Mouse (Mus musculus) retina, postnatal 1 day (tissue): ENCODE measurements around the gene Ubqln1.

Source experiments
- DNase-seq: peaks from one replicate; pipeline ENCODE4 v3.0.0-alpha.2; 2012

The Ubqln1 gene

DNA sequence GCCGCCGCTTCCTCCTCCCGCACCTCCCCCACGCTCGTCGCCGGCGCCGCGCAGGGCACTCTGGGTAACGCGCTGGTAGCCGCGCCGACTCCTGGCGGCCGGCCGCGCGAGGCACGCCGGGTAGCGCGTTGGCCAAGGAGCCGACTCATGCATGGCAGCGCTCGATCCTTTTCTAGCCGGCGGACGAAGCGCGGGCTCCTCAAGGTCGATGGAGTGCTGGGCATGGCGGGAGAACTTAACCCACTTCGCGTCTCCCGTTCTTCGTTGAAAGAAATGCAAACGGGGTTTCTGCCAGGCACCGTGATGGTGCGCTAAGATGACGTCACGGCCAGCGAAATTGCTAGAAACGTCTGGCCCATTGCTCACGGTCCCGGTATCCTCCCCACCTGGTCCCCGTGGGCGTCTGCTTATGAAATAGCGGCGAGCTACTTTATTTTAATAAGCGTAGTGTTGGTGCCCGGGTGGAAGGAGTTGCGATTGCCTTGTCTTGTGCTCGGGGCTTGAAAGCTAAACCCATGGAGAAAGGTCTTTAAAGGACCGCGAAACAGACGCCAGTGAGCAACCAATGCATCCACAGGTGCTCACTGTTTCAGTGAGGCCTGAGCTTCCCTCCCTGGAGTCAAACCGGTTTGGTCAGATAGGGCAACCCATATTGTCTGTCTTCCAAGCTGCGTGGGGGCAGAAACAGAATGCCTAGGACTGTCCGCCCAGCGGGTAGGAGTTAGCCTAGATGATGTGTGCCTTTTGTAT lies at the start of gene Ubqln1:
Ubqln1 (minus strand) TSS at position 62 of the 750 bp plus-strand sequence.
- DNase-seq: peak; percentile 93

DNA sequence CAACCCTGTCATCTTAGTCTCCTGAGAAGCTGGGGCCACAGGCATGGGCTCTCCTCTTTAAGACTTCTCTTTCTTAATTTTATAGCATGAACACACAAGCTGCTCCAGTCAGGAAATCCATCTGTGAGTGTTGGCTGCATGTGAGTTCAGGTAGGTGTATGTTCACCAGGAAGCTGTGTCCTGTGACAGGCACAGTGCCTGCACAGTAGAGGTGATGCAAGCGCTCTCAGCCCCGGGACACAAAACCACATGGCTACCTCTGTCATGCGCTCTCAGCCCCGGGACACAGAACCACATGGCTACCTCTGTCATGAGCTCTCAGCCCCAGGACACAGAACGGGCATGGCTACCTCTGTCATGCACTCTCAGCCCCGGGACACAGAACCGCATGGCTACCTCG lies 48.1 kb upstream of the Ubqln1 start:
- DNase-seq: no peak

DNA sequence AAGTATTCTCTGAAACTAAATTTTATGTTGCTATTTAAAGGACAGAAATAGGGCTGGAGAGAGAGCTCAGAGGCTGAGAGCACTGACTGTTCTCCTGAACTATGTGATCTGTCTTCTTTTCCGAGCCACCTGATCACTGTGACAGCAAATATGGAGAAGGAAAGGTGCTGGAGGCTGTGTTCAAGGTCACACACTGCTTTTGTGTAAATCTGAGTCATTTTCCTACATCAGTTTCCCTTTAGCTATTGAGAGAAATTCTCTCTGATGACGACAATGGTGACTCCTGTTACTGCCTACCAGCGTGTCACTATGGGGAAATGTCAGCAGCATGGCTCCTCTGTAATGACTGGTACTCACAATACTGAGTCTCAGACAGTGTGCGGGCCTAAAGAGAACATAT lies 46.2 kb upstream of the Ubqln1 start:
- no peak for DNase-seq

DNA sequence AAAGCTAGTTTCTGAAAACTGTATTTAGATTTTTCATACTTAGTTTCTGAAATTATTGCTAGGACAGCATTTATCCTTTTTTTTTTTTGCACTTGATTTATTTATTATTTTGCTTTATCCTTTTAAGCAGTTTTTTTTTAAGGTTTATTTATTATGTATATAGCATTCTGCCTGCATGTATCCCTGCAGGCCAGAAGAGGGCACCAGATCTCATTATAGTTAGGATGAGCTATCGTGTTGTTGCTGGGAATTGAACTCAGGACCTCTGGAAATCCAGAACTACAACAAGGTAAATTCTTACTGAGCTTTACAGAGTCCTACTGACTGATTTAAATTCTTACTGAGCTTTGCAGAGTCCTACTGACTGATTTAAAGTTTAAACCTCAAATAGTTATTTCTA lies 37.8 kb upstream of the Ubqln1 start:
- DNase-seq: no peak

DNA sequence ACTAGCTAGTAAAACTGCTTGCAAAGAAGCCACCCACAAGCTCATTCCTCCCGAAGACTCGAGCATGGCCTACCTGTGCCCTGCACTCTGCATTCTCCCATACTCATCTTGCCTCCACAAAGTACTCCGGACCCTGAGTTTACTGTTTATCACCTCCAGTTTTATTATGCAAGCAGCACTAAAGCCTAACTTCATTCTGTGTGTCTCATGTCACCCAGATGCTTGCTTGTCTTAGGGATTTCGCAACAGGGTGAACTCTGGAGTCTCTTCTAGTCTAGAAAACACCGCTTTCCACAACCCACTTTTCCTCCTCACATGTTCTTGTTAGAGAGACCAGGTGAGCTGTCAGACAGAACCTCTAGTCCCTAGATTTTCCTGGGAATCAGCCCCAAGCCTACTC lies 33.5 kb upstream of the Ubqln1 start:
- no peak for DNase-seq

GRCm38 (mm10) chr13:58236536-58236935 lies 21.1 kb upstream of the Ubqln1 start:
- no peak for DNase-seq

- DNase-seq: peak; percentile 57
These were observed 17.2 kb upstream of the Ubqln1 start for GRCm38 (mm10) chr13:58232611-58233010.

GRCm38 (mm10) chr13:58232070-58232469 lies 16.6 kb upstream of the Ubqln1 start:
- no peak for DNase-seq

DNA sequence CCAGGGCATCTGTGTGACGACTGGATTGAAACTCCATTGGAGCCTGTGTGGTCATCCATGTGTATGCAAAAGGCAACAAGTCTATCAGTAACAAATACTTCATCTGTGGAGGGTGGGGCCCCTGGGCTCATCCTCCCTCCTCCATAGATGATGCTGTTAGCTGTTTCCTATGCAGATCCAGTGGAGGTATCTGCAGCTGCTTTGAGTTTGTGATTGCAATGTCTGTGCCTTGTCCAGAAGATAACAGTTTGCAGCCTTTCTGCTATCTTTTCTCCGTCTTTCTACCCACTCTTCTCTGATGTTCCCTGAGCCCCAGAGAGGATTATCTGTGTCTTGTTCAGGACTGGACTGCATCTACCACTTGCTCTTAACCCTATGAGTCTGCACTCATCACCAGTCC lies 13.2 kb upstream of the Ubqln1 start:
- no peak for DNase-seq

GRCm38 (mm10) chr13:58225694-58226093 lies 10.2 kb upstream of the Ubqln1 start:
- DNase-seq: no peak

DNA sequence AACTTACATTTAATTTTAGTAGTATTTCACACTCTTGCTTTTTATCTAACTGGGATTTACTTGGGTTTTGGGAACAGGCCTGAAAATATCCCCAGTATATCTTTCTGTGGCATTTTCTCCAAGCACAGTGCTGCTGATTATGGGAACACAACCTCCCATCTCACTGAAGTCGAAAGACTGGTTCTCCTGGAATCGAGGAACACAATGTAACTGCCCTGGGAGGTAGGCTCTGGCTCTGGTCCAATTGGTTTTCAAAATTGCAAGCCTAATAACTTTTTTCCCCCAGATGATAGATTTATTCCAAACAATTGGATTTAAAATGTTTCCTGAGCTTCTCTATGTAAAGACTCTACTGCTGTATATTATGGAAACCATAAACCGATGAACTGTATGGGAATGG lies 4.8 kb upstream of the Ubqln1 start:
- DNase-seq: no peak

GRCm38 (mm10) chr13:58217536-58217935 lies 2.1 kb upstream of the Ubqln1 start:
- no peak for DNase-seq

- DNase-seq: no peak
These were observed 942 bp upstream of the Ubqln1 start for GRCm38 (mm10) chr13:58216395-58216794.

- DNase-seq: no peak
These were observed 231 bp downstream of the Ubqln1 start for GRCm38 (mm10) chr13:58215253-58215591.

DNA sequence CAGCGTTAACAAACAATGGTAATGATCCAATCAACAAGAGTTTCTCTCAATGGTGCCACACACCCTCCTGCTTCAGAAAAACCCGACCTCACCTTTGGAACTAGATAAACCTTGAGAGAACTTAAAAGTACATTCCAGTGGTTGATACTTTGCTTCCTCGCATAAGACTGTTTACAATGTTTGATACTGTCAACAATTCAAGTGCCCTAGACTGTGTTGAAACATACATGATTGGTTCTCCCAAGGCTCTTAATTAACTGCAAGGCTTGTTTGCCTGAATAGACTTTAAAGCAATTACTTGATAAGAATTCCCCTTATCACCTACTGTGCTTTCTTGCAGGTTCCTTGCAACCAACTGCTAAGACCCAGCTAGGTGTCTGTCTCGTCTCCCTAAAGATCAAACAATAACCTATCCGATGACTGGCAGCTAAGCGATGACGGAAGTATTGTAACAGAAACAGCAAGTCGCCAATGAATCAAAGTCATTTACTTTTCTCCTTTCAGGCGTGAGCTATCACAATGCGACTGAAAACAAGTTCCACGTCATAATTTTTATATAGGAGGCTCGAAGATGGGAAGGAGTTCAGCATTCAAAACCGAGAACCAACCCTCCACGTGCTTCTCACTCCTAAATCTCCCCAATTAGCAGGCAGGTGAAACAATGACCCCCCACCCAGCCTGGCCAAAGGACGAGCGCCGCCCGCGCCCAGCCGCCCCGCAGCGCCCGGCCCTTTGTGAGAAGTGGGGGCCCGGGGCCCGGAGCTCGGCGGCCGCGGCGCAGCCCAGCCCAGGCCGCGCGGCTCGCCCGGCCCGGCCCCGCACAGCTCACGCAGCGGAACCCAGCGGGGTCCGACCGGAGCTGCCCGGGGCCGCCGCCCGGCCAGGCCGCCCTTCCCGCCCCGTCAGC lies 854 bp downstream of the Ubqln1 start:
- peak; percentile 33 for DNase-seq

DNA sequence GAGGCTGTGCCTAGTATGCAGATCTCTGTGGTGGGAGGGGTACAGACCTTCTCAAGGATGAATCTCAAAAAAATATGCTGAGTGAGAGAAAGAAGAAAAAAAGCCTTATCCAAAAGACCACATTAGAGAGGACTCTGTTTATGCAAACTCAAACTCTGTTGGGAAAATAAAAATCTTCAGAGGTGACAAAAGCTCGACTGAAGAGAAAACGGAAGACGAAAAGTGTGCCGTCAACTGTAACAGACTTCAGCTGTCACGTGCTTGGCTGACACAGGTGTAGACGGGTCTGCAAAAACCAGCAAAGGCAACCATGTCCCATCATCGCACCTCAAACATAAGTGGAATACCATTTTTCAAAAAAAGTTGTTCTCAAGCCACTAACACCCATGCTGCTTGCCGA lies 1.7 kb downstream of the Ubqln1 start:
- no peak for DNase-seq

- DNase-seq: no peak
These were observed 2.9 kb downstream of the Ubqln1 start for GRCm38 (mm10) chr13:58212530-58212929.

- DNase-seq: no peak
These were observed 5.0 kb downstream of the Ubqln1 start for GRCm38 (mm10) chr13:58210441-58210840.

DNA sequence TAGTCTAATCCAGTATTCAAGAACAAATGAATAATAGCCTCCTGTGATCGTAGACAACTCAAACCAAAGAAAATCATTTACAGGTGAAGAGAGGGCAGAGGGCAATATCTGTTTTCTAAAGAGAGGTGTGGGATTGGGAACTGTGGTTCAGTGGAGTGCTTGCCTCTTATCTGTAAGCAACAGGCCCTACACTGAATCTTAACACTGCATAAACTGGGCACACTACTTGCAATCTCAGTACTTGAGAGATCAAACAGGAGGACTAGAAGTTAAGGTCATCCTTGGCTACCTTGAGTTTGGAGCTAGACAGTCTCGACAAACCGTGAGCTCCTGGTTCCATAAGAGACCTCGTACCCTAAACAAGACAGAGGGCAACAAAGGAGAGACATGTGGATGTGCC lies 9.4 kb downstream of the Ubqln1 start:
- DNase-seq: no peak

- no peak for DNase-seq
These were observed 10.5 kb downstream of the Ubqln1 start for GRCm38 (mm10) chr13:58204986-58205385.

DNA sequence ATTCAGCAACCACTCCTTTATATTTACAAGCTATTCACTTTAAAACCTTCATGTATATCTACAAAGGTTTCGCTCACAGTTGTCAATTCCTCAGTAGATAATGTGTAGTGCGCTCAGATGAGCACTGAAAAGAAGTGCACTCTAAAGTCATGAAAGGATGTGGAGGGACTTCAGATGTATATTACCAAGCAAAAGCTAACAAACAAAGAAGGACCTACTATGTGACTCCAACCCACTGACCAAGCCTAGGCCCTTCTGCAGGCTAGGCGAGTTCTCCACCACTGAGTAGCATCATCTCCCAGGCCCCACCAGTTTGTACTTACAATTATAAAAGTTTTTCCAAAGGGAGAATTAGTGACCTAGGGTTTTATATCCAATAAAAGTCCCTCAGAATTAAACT lies 11.3 kb downstream of the Ubqln1 start:
- no peak for DNase-seq

- DNase-seq: no peak
These were observed 12.6 kb downstream of the Ubqln1 start for GRCm38 (mm10) chr13:58202903-58203302.

- no peak for DNase-seq
These were observed 13.5 kb downstream of the Ubqln1 start for GRCm38 (mm10) chr13:58201908-58202307.

DNA sequence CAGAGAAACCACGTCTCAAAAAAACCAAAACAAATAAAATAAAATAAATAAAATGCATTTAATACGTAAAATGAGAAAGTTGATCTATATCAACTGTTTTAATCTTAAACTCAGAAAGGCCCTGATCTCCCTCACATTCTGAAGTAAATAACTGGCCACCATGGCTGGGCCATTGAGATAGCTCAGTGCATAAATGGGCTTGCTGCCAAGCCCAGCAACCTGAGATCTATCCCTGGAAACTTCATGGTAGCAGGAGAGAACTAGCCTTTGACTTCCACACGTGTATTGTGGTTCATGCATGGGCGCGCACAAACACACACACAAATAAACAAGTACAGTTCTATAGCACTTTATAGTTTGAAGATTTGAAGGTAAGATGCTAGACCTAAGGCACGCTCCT lies 14.1 kb downstream of the Ubqln1 start:
- no peak for DNase-seq
